Mouse (Mus musculus) ES-E14 (cell line): Measurements from ENCODE around the gene Ebf1.

ENCODE experiments used
- CHD2 ChIP-seq: IDR thresholded peaks from 2 replicates; pipeline ENCODE4 v1.6.1; 2014; ENCODE audit warnings: mild to moderate bottlenecking, low read depth, low read length, inconsistent platforms
- MAFK ChIP-seq: IDR thresholded peaks from 2 replicates; pipeline ENCODE4 v1.6.1; 2014; ENCODE audit warnings: mild to moderate bottlenecking, low read depth, low read length, inconsistent platforms; ENCODE audit not compliant: insufficient read depth

DNA sequence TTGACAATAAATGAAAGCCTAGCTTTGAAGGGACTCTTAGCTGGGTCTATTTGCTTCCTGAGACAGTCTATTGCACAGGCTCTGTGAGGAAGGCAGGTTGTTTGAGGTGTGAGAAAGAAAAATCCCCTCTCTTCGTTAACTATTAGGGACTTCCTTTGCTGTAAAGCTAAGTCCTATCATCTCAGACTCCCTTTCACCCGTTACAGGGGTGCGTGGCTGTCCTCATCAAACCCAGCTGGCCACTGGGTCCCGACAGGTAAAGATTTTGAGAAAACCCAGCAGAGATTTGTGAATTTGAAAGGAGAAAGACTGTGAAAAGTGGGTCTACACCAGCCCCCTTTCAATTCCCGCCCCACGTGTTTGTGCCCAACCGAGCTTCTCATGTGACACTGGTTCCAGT, 127.3 kb downstream of the Ebf1 start:
- no peak for TF ChIP-seq CHD2
- TF ChIP-seq MAFK, result no peak
